Mouse (Mus musculus): ENCODE data around the gene Mterf4. TPM values are rescaled to one million over a fixed set of nuclear protein-coding genes. Genes with fewer than 3 reads are reported as not detected.

Gene Mterf4
- polyA plus RNA-seq, 1 experiment from 2014 or later: 35.8 TPM

- 80% methylated on average over 8 of the region's 8 CpGs for WGBS
- H3K27me3 ChIP-seq (replicated peaks; ENCODE audit: low read depth, poor library complexity, severe bottlenecking): no peaks in the 10 kb centered on the region
- DNase-seq (ENCODE audit: low spot score): no peak
- peaks cover 16% of the 10 kb centered on the region for H3K36me3 ChIP-seq (replicated peaks)
- H3K4me1 ChIP-seq: no peaks in the 10 kb centered on the region
- H3K9me3 ChIP-seq: no peaks in the 10 kb centered on the region
- H3K4me3 ChIP-seq: no peak overlapping the region
- no peak overlapping the region for H3K27ac ChIP-seq (replicated peaks)
Measured at GRCm38 (mm10) chr1:93292006-93292405, 13.7 kb downstream of the Mterf4 start.

GRCm38 (mm10) chr1:93291591-93291990 is 14.1 kb downstream of the Mterf4 start:
- Histone ChIP-seq H3K9me3 (no peaks in the 10 kb centered on the region), H3K4me1 (no peaks in the 10 kb centered on the region), H3K27ac (replicated peaks) (no peak overlapping the region), H3K27me3 (replicated peaks; ENCODE audit: low read depth, poor library complexity, severe bottlenecking) (no peaks in the 10 kb centered on the region), H3K4me3 (no peak overlapping the region), H3K36me3 (replicated peaks) (peaks cover 12% of the 10 kb centered on the region)
- WGBS: 90% methylated on average over 1 of the region's 1 CpGs
- DNase-seq (ENCODE audit: low spot score): no peak

GRCm38 (mm10) chr1:93290956-93291355 is 14.8 kb downstream of the Mterf4 start:
- H3K27ac ChIP-seq (replicated peaks): no peak overlapping the region
- H3K36me3 ChIP-seq (replicated peaks): peaks cover 6% of the 10 kb centered on the region
- 85% methylated on average over 4 of the region's 4 CpGs for whole genome bisulfite sequencing
- H3K4me3 ChIP-seq: no peak overlapping the region
- no peaks in the 10 kb centered on the region for H3K27me3 ChIP-seq (replicated peaks; ENCODE audit: low read depth, poor library complexity, severe bottlenecking)
- no peaks in the 10 kb centered on the region for H3K9me3 ChIP-seq
- DNase-seq (ENCODE audit: low spot score): no peak
- H3K4me1 ChIP-seq: no peaks in the 10 kb centered on the region

- 56% methylated on average over 3 of the region's 3 CpGs for WGBS
- no peak overlapping the region for H3K4me3 ChIP-seq
- H3K27ac ChIP-seq (replicated peaks): no peak overlapping the region
- no peaks in the 10 kb centered on the region; the same call in 1 of the 2 replicates for H3K36me3 ChIP-seq (replicated peaks)
- H3K4me1 ChIP-seq: no peaks in the 10 kb centered on the region
- no peaks in the 10 kb centered on the region for H3K27me3 ChIP-seq (replicated peaks; ENCODE audit: low read depth, poor library complexity, severe bottlenecking)
- H3K9me3 ChIP-seq: no peaks in the 10 kb centered on the region
- DNase-seq (ENCODE audit: low spot score): no peak
Measured at GRCm38 (mm10) chr1:93289678-93290214, 16.0 kb downstream of the Mterf4 start.

- no peak overlapping the region for H3K27ac ChIP-seq (replicated peaks)
- no peaks in the 10 kb centered on the region for H3K27me3 ChIP-seq (replicated peaks; ENCODE audit: low read depth, poor library complexity, severe bottlenecking)
- H3K4me1 ChIP-seq: peaks cover 8% of the 10 kb centered on the region
- WGBS: 82% methylated on average over 7 of the region's 7 CpGs
- H3K4me3 ChIP-seq: no peak overlapping the region
- no peaks in the 10 kb centered on the region; the same call in 1 of the 2 replicates for H3K36me3 ChIP-seq (replicated peaks)
- no peak for DNase-seq (ENCODE audit: low spot score)
- H3K9me3 ChIP-seq: no peaks in the 10 kb centered on the region
Measured at GRCm38 (mm10) chr1:93277041-93277440, 28.7 kb downstream of the Mterf4 start.

- DNase-seq (ENCODE audit: low spot score): no peak
- Histone ChIP-seq H3K27ac (replicated peaks) (no peak overlapping the region), H3K27me3 (replicated peaks; ENCODE audit: low read depth, poor library complexity, severe bottlenecking) (no peaks in the 10 kb centered on the region), H3K9me3 (no peaks in the 10 kb centered on the region), H3K4me1 (peaks cover 8% of the 10 kb centered on the region), H3K36me3 (replicated peaks) (no peaks in the 10 kb centered on the region; the same call in 1 of the 2 replicates), H3K4me3 (no peak overlapping the region)
- WGBS: 79% methylated on average over 6 of the region's 6 CpGs
Measured at GRCm38 (mm10) chr1:93275561-93275960, 30.2 kb downstream of the Mterf4 start.

- peak; percentile 80 for DNase-seq (ENCODE audit: low spot score)
- Histone ChIP-seq H3K36me3 (replicated peaks) (no peaks in the 10 kb centered on the region; the same call in 1 of the 2 replicates), H3K27me3 (replicated peaks; ENCODE audit: low read depth, poor library complexity, severe bottlenecking) (no peaks in the 10 kb centered on the region), H3K27ac (replicated peaks) (no peak overlapping the region), H3K9me3 (no peaks in the 10 kb centered on the region), H3K4me1 (peaks cover 5% of the 10 kb centered on the region; the same call in 1 of the 2 replicates), H3K4me3 (peak overlapping the region; percentile 9; the same call in 1 of the 2 replicates)
- WGBS: 2% methylated on average over 16 of the region's 16 CpGs
Measured at GRCm38 (mm10) chr1:93272409-93272821, 33.3 kb downstream of the Mterf4 start.

- WGBS: 74% methylated on average over 6 of the region's 6 CpGs
Measured at GRCm38 (mm10) chr1:93271751-93272150, 34.0 kb downstream of the Mterf4 start.

GRCm38 (mm10) chr1:93270516-93271240 is 35.0 kb downstream of the Mterf4 start:
- DNase-seq (ENCODE audit: low spot score): no peak
- Histone ChIP-seq H3K36me3 (replicated peaks) (no peaks in the 10 kb centered on the region; the same call in 1 of the 2 replicates), H3K4me1 (peaks cover 14% of the 10 kb centered on the region), H3K9me3 (no peaks in the 10 kb centered on the region), H3K4me3 (no peak overlapping the region), H3K27ac (replicated peaks) (no peak overlapping the region), H3K27me3 (replicated peaks; ENCODE audit: low read depth, poor library complexity, severe bottlenecking) (no peaks in the 10 kb centered on the region)
- WGBS: 64% methylated on average over 3 of the region's 3 CpGs

More at GRCm38 (mm10) chr1:93271751-93272150, 34.0 kb downstream of the Mterf4 start:
- Histone ChIP-seq H3K4me1 (peaks cover 12% of the 10 kb centered on the region), H3K27ac (replicated peaks) (no peak overlapping the region), H3K9me3 (no peaks in the 10 kb centered on the region), H3K4me3 (no peak overlapping the region), H3K27me3 (replicated peaks; ENCODE audit: low read depth, poor library complexity, severe bottlenecking) (no peaks in the 10 kb centered on the region), H3K36me3 (replicated peaks) (no peaks in the 10 kb centered on the region; the same call in 1 of the 2 replicates)
- no peak for DNase-seq (ENCODE audit: low spot score)

GRCm38 (mm10) chr1:93268246-93268645 is 37.5 kb downstream of the Mterf4 start:
- Histone ChIP-seq H3K36me3 (replicated peaks) (no peaks in the 10 kb centered on the region), H3K27ac (replicated peaks) (no peak overlapping the region), H3K27me3 (replicated peaks; ENCODE audit: low read depth, poor library complexity, severe bottlenecking) (no peaks in the 10 kb centered on the region), H3K4me1 (peaks cover 14% of the 10 kb centered on the region), H3K9me3 (no peaks in the 10 kb centered on the region), H3K4me3 (no peak overlapping the region)
- 88% methylated on average over 2 of the region's 2 CpGs for WGBS
- no peak for DNase-seq (ENCODE audit: low spot score)

GRCm38 (mm10) chr1:93267207-93267606 is 38.5 kb downstream of the Mterf4 start:
- Histone ChIP-seq H3K9me3 (no peaks in the 10 kb centered on the region), H3K4me3 (no peak overlapping the region), H3K4me1 (peaks cover 11% of the 10 kb centered on the region), H3K27ac (replicated peaks) (no peak overlapping the region), H3K36me3 (replicated peaks) (no peaks in the 10 kb centered on the region; the same call in 1 of the 2 replicates), H3K27me3 (replicated peaks; ENCODE audit: low read depth, poor library complexity, severe bottlenecking) (no peaks in the 10 kb centered on the region)
- 41% methylated on average over 3 of the region's 3 CpGs for WGBS
- DNase-seq (ENCODE audit: low spot score): peak; percentile 22

GRCm38 (mm10) chr1:93257560-93257959 is 48.2 kb downstream of the Mterf4 start:
- H3K4me1 ChIP-seq: peaks cover 15% of the 10 kb centered on the region; the same call in 1 of the 2 replicates
- H3K27ac ChIP-seq (replicated peaks): no peak overlapping the region
- WGBS: 76% methylated on average over 1 of the region's 1 CpGs
- no peaks in the 10 kb centered on the region for H3K27me3 ChIP-seq (replicated peaks; ENCODE audit: low read depth, poor library complexity, severe bottlenecking)
- H3K4me3 ChIP-seq: no peak overlapping the region
- no peaks in the 10 kb centered on the region for H3K9me3 ChIP-seq
- peaks cover 4% of the 10 kb centered on the region; the same call in 1 of the 2 replicates for H3K36me3 ChIP-seq (replicated peaks)
- no peak for DNase-seq (ENCODE audit: low spot score)

- peaks cover 20% of the 10 kb centered on the region; the same call in 1 of the 2 replicates for H3K4me1 ChIP-seq
- no peak overlapping the region for H3K4me3 ChIP-seq
- no peaks in the 10 kb centered on the region for H3K9me3 ChIP-seq
- peaks cover 4% of the 10 kb centered on the region; the same call in 1 of the 2 replicates for H3K36me3 ChIP-seq (replicated peaks)
- 89% methylated on average over 7 of the region's 7 CpGs for WGBS
- H3K27me3 ChIP-seq (replicated peaks; ENCODE audit: low read depth, poor library complexity, severe bottlenecking): no peaks in the 10 kb centered on the region
- no peak for DNase-seq (ENCODE audit: low spot score)
- H3K27ac ChIP-seq (replicated peaks): no peak overlapping the region
Measured at GRCm38 (mm10) chr1:93255761-93256160, 50.0 kb downstream of the Mterf4 start.

Measured in embryonic facial prominence, embryonic 10.5 days (tissue).